Mouse (Mus musculus) fat pad, adult 2 months (tissue): Measurements from ENCODE around the gene Glyctk.

Experiments used
- DNase-seq: peaks from one replicate; pipeline ENCODE4 v3.0.0-alpha.2; 2011; ENCODE audit warnings: low read depth, low spot score; ENCODE audit errors: extremely low read depth

The Glyctk gene

GRCm38 (mm10) chr9:106148541-106149398 lies 9.2 kb downstream of the Glyctk start:
- DNase-seq, result no peak

- no peak for DNase-seq
Measured at GRCm38 (mm10) chr9:106147851-106148431, 10.0 kb downstream of the Glyctk start.

- no peak for DNase-seq
Measured at GRCm38 (mm10) chr9:106147281-106147680, 10.7 kb downstream of the Glyctk start.

GRCm38 (mm10) chr9:106145582-106145981 lies 12.4 kb downstream of the Glyctk start:
- DNase-seq, result no peak

- no peak for DNase-seq
Measured at GRCm38 (mm10) chr9:106144176-106144575, 13.8 kb downstream of the Glyctk start.

- DNase-seq, result no peak
Measured at GRCm38 (mm10) chr9:106141955-106142354, 16.0 kb downstream of the Glyctk start.

GRCm38 (mm10) chr9:106139763-106140162 lies 18.2 kb downstream of the Glyctk start:
- no peak for DNase-seq

- no peak for DNase-seq
Measured at GRCm38 (mm10) chr9:106137671-106138216, 20.2 kb downstream of the Glyctk start.

GRCm38 (mm10) chr9:106130250-106130649 lies 27.7 kb downstream of the Glyctk start:
- DNase-seq, result no peak

GRCm38 (mm10) chr9:106129072-106129471 lies 28.9 kb downstream of the Glyctk start:
- no peak for DNase-seq

- DNase-seq, result no peak
Measured at GRCm38 (mm10) chr9:106126786-106127251, 31.1 kb downstream of the Glyctk start.

GRCm38 (mm10) chr9:106123599-106123998 lies 34.3 kb downstream of the Glyctk start:
- no peak for DNase-seq

GRCm38 (mm10) chr9:106119075-106119474 lies 38.9 kb downstream of the Glyctk start:
- no peak for DNase-seq

- no peak for DNase-seq
Measured at GRCm38 (mm10) chr9:106115801-106116424, 42.0 kb downstream of the Glyctk start.

GRCm38 (mm10) chr9:106112770-106113423 lies 45.0 kb downstream of the Glyctk start:
- no peak for DNase-seq

GRCm38 (mm10) chr9:106106241-106106640 lies 51.7 kb downstream of the Glyctk start:
- DNase-seq, result no peak

GRCm38 (mm10) chr9:106104401-106104800 lies 53.5 kb downstream of the Glyctk start:
- DNase-seq, result no peak
